Mouse (Mus musculus) embryonic facial prominence, embryonic 13.5 days (tissue): ENCODE data around the gene Gm12248. TPM values are rescaled to one million over a fixed set of nuclear protein-coding genes. Genes with fewer than 3 reads are reported as not detected.
"Not testable (repeated sequence)": the region's sequence is repeated elsewhere in the genome, so short reads cannot be mapped to it uniquely, and the experiment has no call there.

Experiments used
- ATAC-seq: fragments of 200-750 bp; cut with Nextera tagmentation; 2 replicates; pipeline ENCODE4 v1.8.0; 2017; ENCODE audit warnings: low read depth; ENCODE audit not compliant: insufficient number of reproducible peaks, insufficient read depth, low FRiP score, low TSS enrichment
- H3K27ac ChIP-seq: fragments of 300-500 bp; sonication (generic); 2 replicates; pipeline ENCODE4 v1.5.1; 2015; ENCODE audit warnings: moderate library complexity, mild to moderate bottlenecking, inconsistent platforms
- H3K27me3 ChIP-seq: fragments of 300-500 bp; sonication (generic); 2 replicates; pipeline ENCODE4 v1.6.1; 2015; ENCODE audit warnings: mild to moderate bottlenecking, inconsistent platforms
- H3K36me3 ChIP-seq: fragments of 300-500 bp; sonication (generic); 2 replicates; pipeline ENCODE4 v1.6.1; 2015; ENCODE audit warnings: mild to moderate bottlenecking, inconsistent platforms
- H3K4me1 ChIP-seq: fragments of 300-500 bp; sonication (generic); 2 replicates; pipeline ENCODE4 v1.6.1; 2015; ENCODE audit warnings: inconsistent platforms
- H3K4me2 ChIP-seq: fragments of 300-500 bp; sonication (generic); 2 replicates; pipeline ENCODE4 v1.6.1; 2015; ENCODE audit warnings: moderate library complexity, mild to moderate bottlenecking, inconsistent platforms
- H3K4me3 ChIP-seq: fragments of 300-500 bp; sonication (generic); 2 replicates; pipeline ENCODE4 v1.5.1; 2015; ENCODE audit warnings: mild to moderate bottlenecking, inconsistent platforms
- H3K9ac ChIP-seq: fragments of 300-500 bp; sonication (generic); 2 replicates; pipeline ENCODE4 v1.6.1; 2015; ENCODE audit warnings: mild to moderate bottlenecking, inconsistent platforms
- H3K9me3 ChIP-seq: fragments of 300-500 bp; sonication (generic); 2 replicates; pipeline ENCODE4 v1.6.1; 2016; ENCODE audit warnings: inconsistent platforms
- WGBS: fragments of 180-500 bp; shearing (Covaris S2); methylation state at CpG from one replicate; pipeline ENCODE4 v1.1.7; 2015; ENCODE audit warnings: mixed read lengths; 5-methylcytosine and 5-hydroxymethylcytosine counted together
- polyA plus RNA-seq: library from polyadenylated mRNA; unstranded; fragments of >200 nt; fragmentation: Nextera tagmentation; extraction: Ambion mirVana; gene quantifications from 2 replicates; pipeline ENCODE4 v1.2.1, GENCODE M21; 2015

Gm12248 gene
- polyA plus RNA-seq, 1 experiment from 2014 or later = not detected

DNA sequence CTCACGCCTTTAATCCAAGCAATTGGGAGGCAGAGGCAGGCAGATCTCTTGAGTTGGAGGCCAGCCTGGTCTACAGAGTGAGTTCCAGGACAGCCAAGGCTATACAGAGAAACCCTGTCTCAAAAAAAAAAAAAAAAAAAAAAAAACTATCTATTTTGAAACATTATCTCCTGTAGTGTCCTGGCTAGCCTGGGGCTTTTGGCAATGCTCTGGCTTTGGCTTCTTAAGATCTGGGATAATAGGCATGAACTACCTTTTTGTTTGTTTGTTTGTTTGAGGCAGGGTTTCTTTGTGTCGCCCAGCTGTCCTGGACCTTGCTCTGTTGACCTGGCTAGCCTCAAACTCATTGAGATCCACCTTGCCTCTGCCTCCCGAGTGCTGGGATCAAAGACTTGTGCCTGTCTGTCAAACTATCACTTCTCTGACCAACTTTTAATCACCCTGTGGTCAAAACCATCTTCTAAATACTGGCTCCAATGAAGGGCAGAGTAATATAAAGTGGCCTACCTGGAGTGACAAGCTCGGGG, 8.3 kb upstream of the Gm12248 start:
- Histone ChIP-seq H3K27ac (no peak overlapping the region), H3K4me1 (peaks cover 19% of the 10 kb centered on the region), H3K9me3 (no peaks in the 10 kb centered on the region), H3K9ac (no peak overlapping the region), H3K27me3 (peaks cover 27% of the 10 kb centered on the region), H3K36me3 (no peaks in the 10 kb centered on the region), H3K4me2 (no peak overlapping the region), H3K4me3 (no peak overlapping the region)
- no peak for ATAC-seq
- 79% methylated on average over 4 of the region's 4 CpGs for WGBS

- 95% methylated on average over 2 of the region's 2 CpGs for WGBS
- no peak overlapping the region for H3K9ac ChIP-seq
- no peak overlapping the region for H3K4me2 ChIP-seq
- H3K9me3 ChIP-seq = no peaks in the 10 kb centered on the region
- no peak overlapping the region for H3K27ac ChIP-seq
- peaks cover 30% of the 10 kb centered on the region for H3K27me3 ChIP-seq
- peaks cover 14% of the 10 kb centered on the region for H3K4me1 ChIP-seq
- ATAC-seq = no peak
- H3K36me3 ChIP-seq = no peaks in the 10 kb centered on the region
- no peak overlapping the region for H3K4me3 ChIP-seq
These were observed 7.1 kb upstream of the Gm12248 start for GRCm38 (mm10) chr11:58100006-58100405.

DNA sequence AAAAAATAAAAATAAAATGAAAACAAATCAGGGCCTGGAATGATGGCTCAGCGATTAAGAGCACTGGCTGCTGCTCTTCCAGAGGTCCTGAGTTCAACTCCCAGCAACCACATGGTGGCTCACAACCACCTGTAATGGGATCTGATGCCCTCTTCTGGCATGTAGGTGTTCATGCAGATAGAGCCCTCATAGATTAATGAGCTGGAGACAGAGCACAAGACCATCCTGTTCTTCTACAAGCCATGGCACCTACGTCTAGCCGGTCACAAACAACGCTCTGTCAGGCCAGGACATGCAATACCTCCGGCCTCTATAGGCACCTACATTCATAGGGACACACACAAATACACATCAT, 5.4 kb upstream of the Gm12248 start:
- H3K27ac ChIP-seq, H3K36me3 ChIP-seq, H3K9me3 ChIP-seq, H3K9ac ChIP-seq, ATAC-seq: not testable (repeated sequence)
- Histone ChIP-seq H3K27me3 (peaks cover 30% of the 10 kb centered on the region), H3K4me1 (peaks cover 12% of the 10 kb centered on the region), H3K4me3 (peak overlapping the region; percentile 45), H3K4me2 (peak overlapping the region; percentile 77)
- 65% methylated on average over 5 of the region's 5 CpGs for WGBS

DNA sequence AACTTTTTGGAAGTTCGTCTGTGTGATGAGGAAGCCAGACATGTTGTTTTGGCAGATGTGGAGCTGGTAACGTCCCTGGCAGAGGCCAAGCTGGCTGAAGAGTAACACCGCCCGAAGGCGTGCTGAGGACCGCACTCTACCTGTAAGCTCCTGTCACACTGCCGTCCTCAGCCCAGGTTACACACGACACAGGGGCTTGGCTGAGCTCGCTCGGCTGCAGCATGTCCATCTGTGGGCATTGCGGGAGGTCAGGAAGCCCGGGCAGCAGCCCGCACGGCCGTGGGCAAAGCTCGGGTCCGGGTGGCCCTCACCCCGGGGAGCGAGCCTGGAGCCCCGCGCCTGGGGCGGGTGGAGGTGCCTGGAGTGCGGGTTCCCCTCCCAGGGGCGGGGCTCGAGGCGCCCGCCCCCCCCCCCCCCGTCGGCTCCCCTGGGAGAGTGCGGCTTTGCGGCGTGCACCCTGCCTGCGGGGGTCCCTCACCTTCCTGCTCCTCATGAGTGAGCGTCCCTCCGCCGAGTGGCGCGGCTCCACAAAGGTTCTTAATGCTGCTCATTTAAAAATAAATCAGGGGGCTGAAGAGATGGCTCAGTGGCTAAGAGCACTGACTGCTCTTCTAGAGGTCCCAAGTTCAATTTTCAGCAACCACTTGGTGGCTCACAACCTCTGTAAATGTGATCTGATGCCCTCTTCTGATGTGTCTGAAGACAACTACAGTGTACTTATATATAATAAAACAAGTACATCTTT, 4.9 kb upstream of the Gm12248 start:
- H3K4me3 ChIP-seq = peak overlapping the region; percentile 45
- peak overlapping the region; percentile 66 for H3K9ac ChIP-seq
- H3K27me3 ChIP-seq = peaks cover 30% of the 10 kb centered on the region
- peaks cover 11% of the 10 kb centered on the region for H3K4me1 ChIP-seq
- no peaks in the 10 kb centered on the region for H3K9me3 ChIP-seq
- ATAC-seq = no peak
- H3K4me2 ChIP-seq = peak overlapping the region; percentile 77
- no peak overlapping the region for H3K27ac ChIP-seq
- WGBS = 1% methylated on average over 35 of the region's 38 CpGs
- no peaks in the 10 kb centered on the region for H3K36me3 ChIP-seq

- ATAC-seq = no peak
- peak overlapping the region; percentile 45 for H3K4me3 ChIP-seq
- H3K4me2 ChIP-seq = peak overlapping the region; percentile 77
- H3K4me1 ChIP-seq = peaks cover 12% of the 10 kb centered on the region; the same call in 1 of the 2 replicates
- no peak overlapping the region for H3K27ac ChIP-seq
- H3K27me3 ChIP-seq = peaks cover 30% of the 10 kb centered on the region
- 52% methylated on average over 20 of the region's 20 CpGs for WGBS
- no peaks in the 10 kb centered on the region for H3K9me3 ChIP-seq
- H3K36me3 ChIP-seq = no peaks in the 10 kb centered on the region
- no peak overlapping the region for H3K9ac ChIP-seq
These were observed 4.1 kb upstream of the Gm12248 start for GRCm38 (mm10) chr11:58096821-58097620.

GRCm38 (mm10) chr11:58096160-58096559, 3.2 kb upstream of the Gm12248 start:
- ATAC-seq = no peak
- no peak overlapping the region for H3K4me2 ChIP-seq
- no peaks in the 10 kb centered on the region for H3K9me3 ChIP-seq
- 78% methylated on average over 5 of the region's 5 CpGs for WGBS
- H3K27ac ChIP-seq = no peak overlapping the region
- no peaks in the 10 kb centered on the region for H3K36me3 ChIP-seq
- H3K4me3 ChIP-seq = no peak overlapping the region
- peaks cover 30% of the 10 kb centered on the region for H3K27me3 ChIP-seq
- H3K9ac ChIP-seq = no peak overlapping the region
- peaks cover 12% of the 10 kb centered on the region; the same call in 1 of the 2 replicates for H3K4me1 ChIP-seq

- H3K27me3 ChIP-seq = peaks cover 30% of the 10 kb centered on the region
- no peak overlapping the region for H3K4me2 ChIP-seq
- H3K9me3 ChIP-seq = no peaks in the 10 kb centered on the region
- no peaks in the 10 kb centered on the region for H3K36me3 ChIP-seq
- peaks cover 12% of the 10 kb centered on the region; the same call in 1 of the 2 replicates for H3K4me1 ChIP-seq
- no peak overlapping the region for H3K9ac ChIP-seq
- H3K4me3 ChIP-seq = no peak overlapping the region
- ATAC-seq = no peak
- no peak overlapping the region for H3K27ac ChIP-seq
- 84% methylated on average over 1 of the region's 1 CpGs for WGBS
These were observed 2.6 kb upstream of the Gm12248 start for GRCm38 (mm10) chr11:58095561-58095960.

GRCm38 (mm10) chr11:58094766-58095165, 1.8 kb upstream of the Gm12248 start:
- 70% methylated on average over 4 of the region's 4 CpGs for WGBS
- no peak overlapping the region for H3K27ac ChIP-seq
- no peaks in the 10 kb centered on the region for H3K36me3 ChIP-seq
- ATAC-seq = no peak
- H3K4me2 ChIP-seq = no peak overlapping the region
- H3K9ac ChIP-seq = no peak overlapping the region
- peaks cover 12% of the 10 kb centered on the region; the same call in 1 of the 2 replicates for H3K4me1 ChIP-seq
- no peak overlapping the region for H3K4me3 ChIP-seq
- H3K9me3 ChIP-seq = no peaks in the 10 kb centered on the region
- H3K27me3 ChIP-seq = peaks cover 30% of the 10 kb centered on the region

- no peak for ATAC-seq
- Histone ChIP-seq H3K4me3 (peak overlapping the region; percentile 13; the same call in 1 of the 2 replicates), H3K27ac (no peak overlapping the region), H3K9ac (peak overlapping the region; percentile 55; the same call in 1 of the 2 replicates), H3K4me2 (peak overlapping the region; percentile 45), H3K27me3 (peaks cover 14% of the 10 kb centered on the region; the same call in 1 of the 2 replicates), H3K36me3 (no peaks in the 10 kb centered on the region), H3K9me3 (no peaks in the 10 kb centered on the region), H3K4me1 (peaks cover 8% of the 10 kb centered on the region; the same call in 1 of the 2 replicates)
- 43% methylated on average over 4 of the region's 4 CpGs for WGBS
These were observed 393 bp downstream of the Gm12248 start for GRCm38 (mm10) chr11:58092541-58092940.

- Histone ChIP-seq H3K27me3 (no peaks in the 10 kb centered on the region), H3K4me3 (no peak overlapping the region), H3K9me3 (no peaks in the 10 kb centered on the region), H3K4me1 (no peaks in the 10 kb centered on the region), H3K4me2 (no peak overlapping the region), H3K27ac (no peak overlapping the region), H3K9ac (no peak overlapping the region), H3K36me3 (no peaks in the 10 kb centered on the region)
- 88% methylated on average over 6 of the region's 6 CpGs for WGBS
- no peak for ATAC-seq
These were observed 11.2 kb downstream of the Gm12248 start for GRCm38 (mm10) chr11:58081716-58082115.

- no peak overlapping the region for H3K4me2 ChIP-seq
- no peaks in the 10 kb centered on the region for H3K4me1 ChIP-seq
- no peaks in the 10 kb centered on the region for H3K9me3 ChIP-seq
- no peak overlapping the region for H3K27ac ChIP-seq
- 73% methylated on average over 4 of the region's 4 CpGs for WGBS
- no peak overlapping the region for H3K9ac ChIP-seq
- no peak for ATAC-seq
- no peaks in the 10 kb centered on the region for H3K27me3 ChIP-seq
- H3K36me3 ChIP-seq = no peaks in the 10 kb centered on the region
- no peak overlapping the region for H3K4me3 ChIP-seq
These were observed 15.7 kb downstream of the Gm12248 start for GRCm38 (mm10) chr11:58077270-58077669.
